Mouse (Mus musculus): ENCODE measurements around the gene Rhbdd2.
"Not testable (repeated sequence)": the region's sequence is repeated elsewhere in the genome, so short reads cannot be mapped to it uniquely, and the experiment has no call there.

The Rhbdd2 gene

GRCm38 (mm10) chr5:135632117-135632796 lies at the start of gene Rhbdd2:
Gene Rhbdd2 (plus strand): TSS chr5:135632618.
- DNase-seq (ENCODE audit: low read depth, low spot score), result peak; percentile 93

DNA sequence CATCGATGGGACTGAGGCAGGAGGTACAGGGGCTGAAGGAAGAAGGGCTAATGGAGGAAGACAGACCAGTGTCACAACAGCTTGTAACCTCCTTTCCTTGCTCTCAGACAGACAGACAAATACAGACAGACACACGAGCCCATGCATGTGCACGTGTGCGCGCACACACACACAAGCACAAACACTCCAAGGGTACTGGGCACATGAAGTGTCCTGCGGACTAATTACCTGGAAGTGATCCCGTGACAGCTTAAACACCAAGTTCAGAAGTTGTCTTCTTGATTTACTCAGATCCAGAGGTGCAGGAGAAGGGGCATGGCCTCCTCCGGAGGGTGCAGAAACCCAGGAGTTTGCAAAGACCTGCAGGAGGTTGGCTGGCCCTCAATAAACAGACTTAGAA lies 46.7 kb upstream of the Rhbdd2 start:
- DNase-seq (ENCODE audit: low read depth, low spot score), result no peak

- no peak for DNase-seq (ENCODE audit: low read depth, low spot score)
Measured at GRCm38 (mm10) chr5:135587764-135588163, 44.7 kb upstream of the Rhbdd2 start.

DNA sequence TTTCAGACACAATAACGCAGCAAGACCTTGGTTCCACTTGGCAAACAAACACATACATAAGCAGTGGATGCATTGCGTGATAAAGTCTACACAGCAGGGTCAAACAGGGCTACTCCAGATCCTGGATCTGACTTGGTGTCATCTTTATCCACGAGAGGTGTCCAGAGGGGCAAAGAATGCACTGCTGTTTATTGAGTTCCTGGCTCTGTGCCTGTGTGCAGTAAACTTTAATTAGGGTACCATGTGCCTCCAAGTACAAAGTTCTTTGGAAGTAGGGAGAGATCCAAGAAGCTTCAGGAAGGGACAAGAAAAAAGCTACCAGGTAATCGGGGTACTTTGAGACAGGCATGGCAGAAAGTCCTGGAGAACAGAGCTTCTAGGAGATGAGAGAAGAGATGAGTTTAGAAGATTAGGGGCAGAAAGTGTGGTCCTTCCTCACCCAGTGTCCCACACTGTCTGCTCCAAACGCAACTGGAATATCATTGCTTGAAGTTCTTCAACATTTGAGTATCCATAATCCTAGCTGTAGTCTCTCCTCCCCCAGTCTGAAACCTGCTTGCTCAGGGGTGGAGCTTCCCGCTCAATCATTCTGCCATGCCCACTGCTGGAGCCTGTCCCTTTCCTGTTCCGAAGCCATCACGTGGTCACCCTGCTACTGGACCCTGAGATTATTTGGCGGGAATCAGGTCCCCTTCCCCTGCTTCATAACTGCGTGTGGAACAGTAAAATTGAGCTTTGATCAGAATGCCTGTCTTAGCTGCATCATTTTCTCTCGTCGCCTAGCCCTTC lies 42.2 kb upstream of the Rhbdd2 start:
- no peak for DNase-seq (ENCODE audit: low read depth, low spot score)

GRCm38 (mm10) chr5:135604643-135605042 lies 27.8 kb upstream of the Rhbdd2 start:
- not testable (repeated sequence) for DNase-seq (ENCODE audit: low read depth, low spot score)

DNA sequence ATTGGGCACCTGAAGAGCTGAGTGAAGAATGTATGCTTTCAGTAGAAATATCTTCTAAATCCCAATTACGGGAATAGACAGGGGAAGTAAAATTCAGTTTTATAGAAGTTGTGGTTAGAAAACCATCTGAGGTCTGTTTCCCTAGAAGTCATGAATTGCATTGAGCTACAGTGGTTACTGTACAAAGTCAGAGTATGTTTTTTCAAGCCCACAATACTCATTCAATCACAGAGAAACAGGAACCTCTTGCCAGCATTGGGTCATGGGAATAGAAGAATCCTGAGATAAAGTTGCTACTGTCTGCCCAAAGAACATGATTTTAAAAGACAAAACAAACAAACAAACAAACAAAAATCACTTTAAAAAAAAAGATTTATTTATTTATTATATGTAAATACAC lies 25.7 kb upstream of the Rhbdd2 start:
- DNase-seq (ENCODE audit: low read depth, low spot score), result not testable (repeated sequence)

DNA sequence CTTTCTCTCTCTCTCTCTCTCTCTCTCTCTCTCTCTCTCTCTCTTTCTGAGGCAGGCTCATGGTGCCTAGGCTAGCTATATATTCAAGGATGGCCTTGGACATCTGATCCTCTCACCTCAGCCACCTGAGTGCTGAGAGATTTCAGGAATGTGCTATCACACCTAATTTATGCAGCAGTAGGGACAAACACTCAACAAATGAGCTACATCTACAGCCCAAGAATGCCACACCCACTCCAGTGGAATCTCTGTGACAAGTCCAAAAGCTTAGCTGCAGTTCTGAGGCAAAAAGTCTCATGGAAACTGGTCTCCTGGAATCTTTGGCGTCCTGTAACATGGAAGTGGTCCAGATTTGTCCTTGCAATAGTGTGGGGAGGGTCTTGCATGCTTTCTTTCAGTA lies 24.8 kb upstream of the Rhbdd2 start:
- DNase-seq (ENCODE audit: low read depth, low spot score), result no peak

- DNase-seq (ENCODE audit: low read depth, low spot score), result no peak
Measured at GRCm38 (mm10) chr5:135609794-135610193, 22.6 kb upstream of the Rhbdd2 start.

DNA sequence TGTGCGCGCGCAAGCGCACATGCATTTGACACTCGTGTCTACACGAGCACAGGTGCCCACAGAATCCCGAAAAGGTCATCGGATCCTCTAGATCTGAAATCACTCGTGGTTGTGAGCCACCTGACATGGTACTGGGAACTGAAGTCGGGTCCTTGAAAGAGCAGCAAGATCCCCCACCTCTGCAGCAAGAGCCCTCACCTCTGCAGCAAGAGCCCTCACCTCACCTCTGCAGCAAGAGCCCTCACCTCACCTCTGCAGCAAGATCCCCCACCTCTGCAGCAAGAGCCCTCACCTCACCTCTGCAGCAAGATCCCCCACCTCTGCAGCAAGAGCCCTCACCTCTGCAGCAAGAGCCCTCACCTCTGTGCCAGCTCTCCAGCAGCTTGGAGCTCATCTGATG lies 12.7 kb upstream of the Rhbdd2 start:
- DNase-seq (ENCODE audit: low read depth, low spot score), result not testable (repeated sequence)

- no peak for DNase-seq (ENCODE audit: low read depth, low spot score)
Measured at GRCm38 (mm10) chr5:135620526-135620925, 11.9 kb upstream of the Rhbdd2 start.

GRCm38 (mm10) chr5:135621725-135622124 lies 10.7 kb upstream of the Rhbdd2 start:
- DNase-seq (ENCODE audit: low read depth, low spot score), result no peak

GRCm38 (mm10) chr5:135623006-135623563 lies 9.3 kb upstream of the Rhbdd2 start:
- DNase-seq (ENCODE audit: low read depth, low spot score), result no peak

GRCm38 (mm10) chr5:135628916-135629315 lies 3.5 kb upstream of the Rhbdd2 start:
- no peak for DNase-seq (ENCODE audit: low read depth, low spot score)

DNA sequence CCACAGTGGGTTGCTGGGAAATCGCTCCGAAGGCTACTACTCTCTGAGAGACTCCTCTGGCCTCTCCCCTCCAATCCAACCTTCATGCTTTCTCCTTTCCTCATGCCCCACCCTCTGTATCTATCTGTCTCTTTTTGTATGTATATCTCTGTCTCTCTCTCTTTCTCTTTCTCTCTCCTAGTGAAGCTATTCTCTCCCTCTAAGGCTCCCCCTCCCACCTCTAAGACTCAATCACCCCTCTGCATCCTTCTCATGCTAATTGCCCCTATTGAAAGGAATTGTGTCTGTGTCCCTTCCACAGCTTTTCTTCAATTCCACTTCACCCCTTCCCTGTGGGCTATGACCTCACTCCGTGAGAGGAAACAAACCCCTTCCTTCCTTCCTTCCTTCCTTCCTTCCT lies 3.0 kb upstream of the Rhbdd2 start:
- DNase-seq (ENCODE audit: low read depth, low spot score), result no peak

DNA sequence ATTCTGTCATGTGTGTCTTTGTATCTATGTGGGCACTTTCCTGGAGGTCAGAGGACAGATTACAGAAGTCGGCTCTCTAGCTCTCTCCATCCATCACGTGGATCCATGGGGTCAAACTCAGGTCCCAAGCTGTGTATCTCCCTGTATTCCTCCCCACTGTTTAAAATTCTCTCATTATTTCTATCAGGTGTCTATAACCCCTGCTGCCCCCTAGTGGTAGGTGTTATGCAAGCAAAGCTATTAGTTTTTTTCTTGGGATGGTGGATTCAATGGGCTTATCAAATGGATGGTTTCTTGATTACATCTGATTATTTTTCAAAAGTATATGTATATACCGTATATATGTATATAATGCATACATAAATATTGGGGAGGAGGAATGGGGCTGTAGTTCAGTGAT lies 1.8 kb upstream of the Rhbdd2 start:
- DNase-seq (ENCODE audit: low read depth, low spot score), result no peak

- DNase-seq (ENCODE audit: low read depth, low spot score), result no peak
Measured at GRCm38 (mm10) chr5:135632797-135633144, 353 bp downstream of the Rhbdd2 start.

GRCm38 (mm10) chr5:135639760-135640458 lies 7.5 kb downstream of the Rhbdd2 start:
- no peak for DNase-seq (ENCODE audit: low read depth, low spot score)

DNA sequence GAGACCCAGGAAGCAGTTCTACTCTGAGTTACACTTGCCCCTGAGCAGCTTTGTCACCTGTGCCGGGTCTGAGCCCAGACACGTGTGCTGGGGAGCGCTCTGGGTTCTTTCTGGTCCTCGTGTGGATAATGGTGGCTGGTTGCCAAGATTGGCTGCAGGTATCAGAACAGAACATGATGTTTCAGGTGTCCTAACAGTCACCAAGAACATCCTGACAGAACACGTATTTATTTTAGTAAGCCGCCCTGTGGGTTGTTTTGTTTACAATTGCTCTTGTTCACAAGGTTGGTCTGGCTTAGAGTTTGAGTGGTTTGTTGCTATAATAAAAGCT lies 8.0 kb downstream of the Rhbdd2 start:
- no peak for DNase-seq (ENCODE audit: low read depth, low spot score)

DNA sequence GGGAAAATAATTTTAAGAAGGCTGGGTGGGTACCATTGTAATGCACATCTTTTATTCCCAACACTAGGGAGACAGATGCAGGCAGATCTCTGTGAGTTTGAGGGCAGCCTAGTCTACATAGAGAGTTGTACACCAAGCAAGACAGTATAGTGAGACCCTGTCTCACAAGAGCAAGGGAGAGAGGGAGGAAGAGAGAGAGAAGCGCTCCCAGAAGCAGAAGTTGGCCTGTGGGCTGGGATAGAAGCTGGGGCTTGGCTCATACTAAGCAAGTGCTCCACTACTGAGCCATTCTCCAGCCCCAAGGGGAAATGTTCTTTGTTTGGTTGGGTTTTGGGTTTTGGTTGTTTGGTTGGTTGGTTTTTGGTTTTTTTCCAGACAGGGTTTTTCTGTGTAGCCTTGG lies 8.6 kb downstream of the Rhbdd2 start:
- no peak for DNase-seq (ENCODE audit: low read depth, low spot score)

GRCm38 (mm10) chr5:135642686-135643551 lies 10.5 kb downstream of the Rhbdd2 start:
- no peak for DNase-seq (ENCODE audit: low read depth, low spot score)

DNA sequence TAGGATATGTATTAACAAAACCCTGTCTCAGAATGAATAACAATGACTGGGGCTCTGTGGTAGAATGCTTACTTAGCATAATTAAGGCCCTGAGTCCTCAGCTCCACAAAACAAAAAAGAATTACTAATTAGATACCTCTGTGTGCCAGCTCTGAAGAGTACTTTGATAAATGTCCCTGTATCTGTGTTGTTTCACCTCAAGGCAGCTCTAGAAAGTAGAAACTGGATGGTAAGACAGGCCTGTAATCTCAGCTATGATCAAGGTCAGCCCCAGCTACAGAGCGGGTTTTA lies 11.1 kb downstream of the Rhbdd2 start:
- no peak for DNase-seq (ENCODE audit: low read depth, low spot score)

DNA sequence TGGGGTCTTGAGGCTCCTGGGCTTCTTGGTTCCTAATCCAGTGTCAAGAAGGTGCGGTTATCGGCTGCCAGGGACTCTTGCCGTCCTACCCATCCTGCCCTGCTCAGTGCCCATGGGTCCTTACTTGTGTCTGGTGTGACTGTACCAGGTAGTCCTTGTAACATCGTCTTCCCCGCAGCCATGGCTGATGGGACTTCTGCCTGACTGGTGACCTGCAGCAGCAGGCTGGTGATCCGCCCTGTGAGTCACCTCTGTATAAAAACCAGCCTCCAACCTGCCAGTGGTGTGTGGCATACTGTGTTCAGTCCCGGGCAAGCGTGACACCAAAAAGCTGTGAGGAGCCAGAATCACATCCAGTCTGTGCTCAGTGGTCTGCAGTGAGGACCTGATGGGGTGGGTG lies 11.5 kb downstream of the Rhbdd2 start:
- no peak for DNase-seq (ENCODE audit: low read depth, low spot score)
